Comparison of ENCODE assay signal across 26 mouse cellular contexts in the genomic region with DNA sequence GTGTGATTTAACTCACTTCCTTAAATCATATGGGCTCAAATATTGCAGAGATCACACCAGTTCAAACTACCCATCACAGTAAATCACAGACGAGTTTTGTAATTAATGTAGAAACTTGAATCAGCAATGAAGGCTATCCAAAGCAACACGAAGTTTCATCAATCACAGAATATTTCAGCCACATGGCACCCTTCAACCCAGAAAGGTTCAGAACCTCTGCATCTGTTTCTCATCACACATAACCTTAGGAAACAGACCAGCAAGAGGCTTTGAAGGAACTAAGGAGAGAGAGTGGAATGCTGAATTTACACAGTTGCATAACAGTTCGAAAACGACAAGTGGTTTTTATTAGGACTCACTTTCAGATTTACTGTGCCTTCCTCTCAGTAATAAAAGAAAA.
DNase-seq lines count a peak whose midpoint lies in the region; ATAC-seq and TF ChIP-seq lines count a peak whose summit lies in the region.
"Had no signal": no experiment of that assay in that cellular context is flagged by ENCODE, and none has a peak within 500 bp of the region (broad histone marks: within the 10 kb centered on the region; RNA-seq: fewer than 3 reads in every experiment).

No protein-coding gene starts in this region.

- no peak overlapping the region for H3K9ac ChIP-seq in hindbrain, embryonic 11.5 days (ENCODE audit: low read depth, low read length)
- H3K9ac ChIP-seq in hindbrain, embryonic 14.5 days = no peak overlapping the region
- no peak overlapping the region for H3K9ac ChIP-seq in lung, postnatal 0 days (replicated peaks; ENCODE audit: low read depth)
- no peak overlapping the region for H3K9ac ChIP-seq in forebrain, postnatal 0 days
- H3K9ac ChIP-seq: embryonic facial prominence, embryonic 15.5 days; forebrain, embryonic 15.5 days; heart, embryonic 12.5 days; liver, embryonic 15.5 days; lung, embryonic 15.5 days; midbrain, embryonic 12.5 days had no signal

- 78% methylated on average over 4 of the region's 4 CpGs for WGBS in hindbrain, embryonic 11.5 days
- 81% methylated on average over 4 of the region's 4 CpGs for WGBS in hindbrain, embryonic 14.5 days
- WGBS in lung, postnatal 0 days = 53% methylated on average over 4 of the region's 4 CpGs
- 82% methylated on average over 4 of the region's 4 CpGs for WGBS in forebrain, postnatal 0 days

- H3K4me2 ChIP-seq in hindbrain, embryonic 11.5 days (replicated peaks; ENCODE audit: low read depth, low read length) = no peak overlapping the region
- no peak overlapping the region for H3K4me2 ChIP-seq in hindbrain, embryonic 14.5 days (replicated peaks)
- H3K4me2 ChIP-seq in lung, postnatal 0 days (replicated peaks; ENCODE audit: low read depth, low read length) = no peak overlapping the region
- H3K4me2 ChIP-seq in forebrain, postnatal 0 days (ENCODE audit: low read depth) = no peak overlapping the region
- H3K4me2 ChIP-seq: embryonic facial prominence, embryonic 15.5 days; forebrain, embryonic 15.5 days; heart, embryonic 12.5 days; liver, embryonic 15.5 days; lung, embryonic 15.5 days; midbrain, embryonic 12.5 days had no signal

- H3K9me3 ChIP-seq in hindbrain, embryonic 11.5 days (ENCODE audit: control insufficient read depth, low read length) = no peaks in the 10 kb centered on the region
- H3K9me3 ChIP-seq in hindbrain, embryonic 14.5 days (ENCODE audit: control insufficient read depth, low read length) = no peaks in the 10 kb centered on the region
- H3K9me3 ChIP-seq in lung, postnatal 0 days (ENCODE audit: low read length) = no peaks in the 10 kb centered on the region
- no peaks in the 10 kb centered on the region for H3K9me3 ChIP-seq in forebrain, postnatal 0 days (ENCODE audit: low read length)
- H3K9me3 ChIP-seq: embryonic facial prominence, embryonic 15.5 days; forebrain, embryonic 15.5 days; heart, embryonic 12.5 days; hindbrain, embryonic 10.5 days; liver, embryonic 15.5 days; lung, embryonic 15.5 days; midbrain, embryonic 12.5 days had no signal

- H3K36me3 ChIP-seq in hindbrain, embryonic 11.5 days (ENCODE audit: control insufficient read depth, insufficient read depth, low read length) = no peaks in the 10 kb centered on the region
- no peaks in the 10 kb centered on the region for H3K36me3 ChIP-seq in hindbrain, embryonic 14.5 days (replicated peaks; ENCODE audit: control insufficient read depth, insufficient read depth)
- H3K36me3 ChIP-seq in lung, postnatal 0 days (ENCODE audit: insufficient read depth, low read length) = no peaks in the 10 kb centered on the region
- H3K36me3 ChIP-seq in forebrain, postnatal 0 days (ENCODE audit: insufficient read depth) = no peaks in the 10 kb centered on the region
- H3K36me3 ChIP-seq: embryonic facial prominence, embryonic 15.5 days; forebrain, embryonic 15.5 days; heart, embryonic 12.5 days; hindbrain, embryonic 10.5 days; liver, embryonic 15.5 days; lung, embryonic 15.5 days; midbrain, embryonic 12.5 days had no signal

- TF ChIP-seq CTCF in lung, postnatal 0 days (IDR thresholded peaks at IDR 0.05) = no peak
- TF ChIP-seq CTCF in forebrain, postnatal 0 days (IDR thresholded peaks at IDR 0.05; ENCODE audit: low read depth) = no peak

- no peak for TF ChIP-seq EP300 in lung, postnatal 0 days (IDR thresholded peaks at IDR 0.05)

- ATAC-seq in hindbrain, embryonic 11.5 days (ENCODE audit: low FRiP score) = no peak
- ATAC-seq in hindbrain, embryonic 14.5 days (ENCODE audit: low FRiP score) = no peak
- ATAC-seq in lung, postnatal 0 days = no peak
- ATAC-seq in forebrain, postnatal 0 days = no peak
- ATAC-seq: forebrain, embryonic 15.5 days had no signal

- no peak overlapping the region for H3K27ac ChIP-seq in hindbrain, embryonic 11.5 days (ENCODE audit: low read depth, low read length)
- H3K27ac ChIP-seq in hindbrain, embryonic 14.5 days = no peak overlapping the region
- no peak overlapping the region for H3K27ac ChIP-seq in lung, postnatal 0 days (ENCODE audit: low read length)
- no peak overlapping the region for H3K27ac ChIP-seq in forebrain, postnatal 0 days (ENCODE audit: low read depth, low read length)
- H3K27ac ChIP-seq: embryonic facial prominence, embryonic 15.5 days; forebrain, embryonic 15.5 days; hindbrain, embryonic 10.5 days; liver, embryonic 15.5 days; lung, embryonic 15.5 days; macrophage; midbrain, embryonic 12.5 days had no signal

- no peak overlapping the region for H3K4me3 ChIP-seq in hindbrain, embryonic 11.5 days (ENCODE audit: low read depth, low read length)
- no peak overlapping the region for H3K4me3 ChIP-seq in hindbrain, embryonic 14.5 days (replicated peaks; ENCODE audit: low read length)
- no peak overlapping the region for H3K4me3 ChIP-seq in lung, postnatal 0 days (ENCODE audit: low read depth, low read length)
- no peak overlapping the region for H3K4me3 ChIP-seq in forebrain, postnatal 0 days (ENCODE audit: low read depth, low read length)
- H3K4me3 ChIP-seq: embryonic facial prominence, embryonic 15.5 days; forebrain, embryonic 15.5 days; heart, embryonic 12.5 days; hindbrain, embryonic 10.5 days; liver, embryonic 15.5 days; lung, embryonic 15.5 days; midbrain, embryonic 12.5 days had no signal

- H3K4me1 ChIP-seq in hindbrain, embryonic 11.5 days (replicated peaks; ENCODE audit: control insufficient read depth, insufficient read depth, low read length) = no peaks in the 10 kb centered on the region
- no peaks in the 10 kb centered on the region for H3K4me1 ChIP-seq in hindbrain, embryonic 14.5 days (replicated peaks; ENCODE audit: control insufficient read depth, insufficient read depth, low read length)
- H3K4me1 ChIP-seq in lung, postnatal 0 days (ENCODE audit: insufficient read depth, low read depth, low read length) = no peaks in the 10 kb centered on the region
- H3K4me1 ChIP-seq in forebrain, postnatal 0 days (ENCODE audit: insufficient read depth) = no peaks in the 10 kb centered on the region
- H3K4me1 ChIP-seq: embryonic facial prominence, embryonic 15.5 days; forebrain, embryonic 15.5 days; heart, embryonic 12.5 days; hindbrain, embryonic 10.5 days; liver, embryonic 15.5 days; lung, embryonic 15.5 days; midbrain, embryonic 12.5 days had no signal

- no peaks in the 10 kb centered on the region for H3K27me3 ChIP-seq in hindbrain, embryonic 11.5 days (ENCODE audit: control insufficient read depth, insufficient read depth, low read length)
- H3K27me3 ChIP-seq in hindbrain, embryonic 14.5 days (ENCODE audit: control insufficient read depth, insufficient read depth, low read length) = no peaks in the 10 kb centered on the region
- no peaks in the 10 kb centered on the region for H3K27me3 ChIP-seq in lung, postnatal 0 days (replicated peaks; ENCODE audit: insufficient read depth, low read length)
- H3K27me3 ChIP-seq in forebrain, postnatal 0 days (ENCODE audit: insufficient read depth, low read length) = no peaks in the 10 kb centered on the region
- H3K27me3 ChIP-seq: embryonic facial prominence, embryonic 15.5 days; forebrain, embryonic 15.5 days; heart, embryonic 12.5 days; liver, embryonic 15.5 days; lung, embryonic 15.5 days; midbrain, embryonic 12.5 days had no signal

- peak; percentile 5 for DNase-seq in hindbrain, embryonic 11.5 days (ENCODE audit: low spot score)
- no peak for DNase-seq in hindbrain, embryonic 14.5 days (ENCODE audit: low spot score)
- peak; percentile 6 for DNase-seq in lung, postnatal 0 days (ENCODE audit: low spot score)
- DNase-seq in lung, postnatal 25 days (ENCODE audit: low spot score) = no peak
- DNase-seq in hindlimb bud, embryonic 11.5 days (ENCODE audit: extremely low spot score, low read depth, low spot score) = peak; percentile 94
- no peak for DNase-seq in forebrain, postnatal 0 days
- DNase-seq in spleen, adult 12 weeks (ENCODE audit: low spot score) = no peak
- DNase-seq in right cerebral cortex, postnatal 10 days (ENCODE audit: low spot score in 2 of 2) = no peak
- DNase-seq: adrenal gland, postnatal 14 days; cerebellum, adult 8-10 months; cerebellum, postnatal 36 days; gastrocnemius, postnatal 14 days; heart, adult 18-20 months; heart, postnatal 10 days; kidney, adult 18-20 months; liver; right cerebral cortex, postnatal 14 days; spleen, adult 18-20 months had no signal

Comparison
In these comparisons a context has a peak if more than half of its experiments do, and no peak if none do; other contexts are left out.
1. DNase-seq: peak in hindbrain, embryonic 11.5 days (single experiment), lung, postnatal 0 days (single experiment) and hindlimb bud, embryonic 11.5 days (single experiment); none in hindbrain, embryonic 14.5 days (single experiment), lung, postnatal 25 days (single experiment), forebrain, postnatal 0 days (single experiment), spleen, adult 12 weeks (single experiment) and right cerebral cortex, postnatal 10 days (0 of 2).